ENCODE assay signal across 23 mouse cellular contexts in the genomic region with DNA sequence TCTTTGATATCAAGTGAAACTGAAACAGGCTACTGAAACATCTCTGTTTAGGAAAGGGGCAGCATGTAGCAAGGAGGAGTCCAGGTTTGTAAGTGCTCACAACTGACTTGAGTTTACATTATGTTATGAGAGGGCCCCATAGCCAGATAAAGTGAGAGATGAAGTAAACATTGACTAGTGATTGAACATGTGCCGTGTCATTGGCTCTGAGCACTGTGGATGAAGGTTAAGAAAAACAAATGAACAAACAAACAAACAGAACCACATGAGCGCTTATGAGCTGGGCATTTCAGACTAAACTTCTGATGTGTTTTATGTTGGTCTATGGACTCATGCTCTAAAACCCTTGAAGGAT. TPM values are rescaled to one million over a fixed set of nuclear protein-coding genes. Genes with fewer than 3 reads are reported as not detected.
DNase-seq lines count a peak whose midpoint lies in the region; ATAC-seq and TF ChIP-seq lines count a peak whose summit lies in the region.
"Had no signal": no experiment of that assay in that cellular context is flagged by ENCODE, and none has a peak within 500 bp of the region (broad histone marks: within the 10 kb centered on the region; RNA-seq: fewer than 3 reads in every experiment).

No protein-coding gene starts in this region.

- no peak overlapping the region for H3K4me2 ChIP-seq in lung, embryonic 14.5 days
- H3K4me2 ChIP-seq in lung, embryonic 16.5 days (ENCODE audit: low read depth, low read length) = no peak overlapping the region
- no peak overlapping the region for H3K4me2 ChIP-seq in hindbrain, embryonic 14.5 days (replicated peaks)
- H3K4me2 ChIP-seq: embryonic facial prominence, embryonic 12.5 days; forebrain, embryonic 13.5 days; forebrain, embryonic 15.5 days had no signal

- H3K79me2 ChIP-seq in macrophage (ENCODE audit: inconsistent target) = no peaks in the 10 kb centered on the region

- H3K4me3 ChIP-seq in lung, embryonic 14.5 days (ENCODE audit: low read depth, low read length) = no peak overlapping the region
- no peak overlapping the region for H3K4me3 ChIP-seq in lung, adult 2 months (replicated peaks; ENCODE audit: extremely low read depth, low read depth, low read length)
- no peak overlapping the region for H3K4me3 ChIP-seq in lung, embryonic 16.5 days (ENCODE audit: low read length)
- H3K4me3 ChIP-seq in macrophage (ENCODE audit: inconsistent target) = no peak overlapping the region
- no peak overlapping the region for H3K4me3 ChIP-seq in hindbrain, embryonic 14.5 days (replicated peaks; ENCODE audit: low read length)
- H3K4me3 ChIP-seq: embryonic facial prominence, embryonic 10.5 days; embryonic facial prominence, embryonic 12.5 days; forebrain, embryonic 13.5 days; forebrain, embryonic 15.5 days had no signal

- H3K9me3 ChIP-seq in lung, embryonic 14.5 days (ENCODE audit: low read depth, low read length) = no peaks in the 10 kb centered on the region
- no peaks in the 10 kb centered on the region for H3K9me3 ChIP-seq in lung, embryonic 16.5 days (ENCODE audit: control insufficient read depth, low read length)
- H3K9me3 ChIP-seq in hindbrain, embryonic 14.5 days (ENCODE audit: control insufficient read depth, low read length) = no peaks in the 10 kb centered on the region
- H3K9me3 ChIP-seq: embryonic facial prominence, embryonic 10.5 days; embryonic facial prominence, embryonic 12.5 days; forebrain, embryonic 13.5 days; forebrain, embryonic 15.5 days; G1E had no signal

- WGBS in lung, embryonic 14.5 days = 50% methylated on average over 2 of the region's 2 CpGs
- WGBS in lung, adult 2 months = 79% methylated on average over 2 of the region's 2 CpGs
- 49% methylated on average over 2 of the region's 2 CpGs for WGBS in lung, embryonic 16.5 days
- WGBS in macrophage (ENCODE audit: missing documents) = 95% methylated on average over 2 of the region's 2 CpGs
- WGBS in hindbrain, embryonic 14.5 days = 93% methylated on average over 2 of the region's 2 CpGs

- no peak overlapping the region for H3K9ac ChIP-seq in lung, embryonic 14.5 days
- no peak overlapping the region for H3K9ac ChIP-seq in lung, embryonic 16.5 days (ENCODE audit: low read length)
- no peak overlapping the region for H3K9ac ChIP-seq in hindbrain, embryonic 14.5 days
- H3K9ac ChIP-seq: embryonic facial prominence, embryonic 12.5 days; forebrain, embryonic 13.5 days; forebrain, embryonic 15.5 days had no signal

- DNase-seq in lung, embryonic 14.5 days = peak; percentile 63
- DNase-seq in lung, adult 2 months = no peak
- DNase-seq in lung, postnatal 4 days = no peak
- DNase-seq in hindbrain, embryonic 14.5 days (ENCODE audit: low spot score) = no peak
- DNase-seq: adrenal gland, adult 8-10 months; adrenal gland, postnatal 14 days; adrenal gland, postnatal 36 days; B cell, adult 2 months; cerebellum, adult 11-12 months; cerebellum, adult 2 months; cerebellum, adult 9-10 months; cerebellum, postnatal 10 days; cerebellum, postnatal 25 days had no signal

- peak; percentile 56; the same call in 1 of the 2 replicates for ATAC-seq in lung, embryonic 14.5 days (ENCODE audit: insufficient read depth)
- peak; percentile 41 for ATAC-seq in lung, embryonic 16.5 days (ENCODE audit: low read depth)
- no peak for ATAC-seq in hindbrain, embryonic 14.5 days (ENCODE audit: low FRiP score)
- ATAC-seq: activated CD4-positive, CD25-positive, alpha-beta regulatory T cell, adult 4 months; CD4-positive, CD25-positive, alpha-beta regulatory T cell, adult 4 months; forebrain, embryonic 13.5 days; forebrain, embryonic 15.5 days had no signal

- TF ChIP-seq CTCF in lung, embryonic 14.5 days (IDR thresholded peaks at IDR 0.05; ENCODE audit: low read depth) = no peak
- no peak for TF ChIP-seq CTCF in lung, adult 2 months (IDR thresholded peaks at IDR 0.05; ENCODE audit: insufficient read depth, low read length)

- H3K4me1 ChIP-seq in lung, embryonic 14.5 days (ENCODE audit: insufficient read depth) = peaks cover 22% of the 10 kb centered on the region
- peaks cover 8% of the 10 kb centered on the region for H3K4me1 ChIP-seq in lung, adult 2 months (ENCODE audit: control insufficient read depth, insufficient read depth, low read length)
- H3K4me1 ChIP-seq in lung, embryonic 16.5 days (replicated peaks; ENCODE audit: control insufficient read depth, insufficient read depth, low read length) = peaks cover 19% of the 10 kb centered on the region
- H3K4me1 ChIP-seq in hindbrain, embryonic 14.5 days (replicated peaks; ENCODE audit: control insufficient read depth, insufficient read depth, low read length) = no peaks in the 10 kb centered on the region
- H3K4me1 ChIP-seq: forebrain, embryonic 15.5 days had no signal

- H3K27ac ChIP-seq in lung, embryonic 14.5 days (ENCODE audit: low read depth) = 0 out of 2 replicates have a peak overlapping the region, but pooled peaks have one; percentile 6
- no peak overlapping the region; the same call in 1 of the 2 replicates for H3K27ac ChIP-seq in lung, embryonic 16.5 days (ENCODE audit: low read length)
- peak overlapping the region; percentile 76 for H3K27ac ChIP-seq in macrophage
- no peak overlapping the region for H3K27ac ChIP-seq in hindbrain, embryonic 14.5 days
- H3K27ac ChIP-seq: embryonic facial prominence, embryonic 10.5 days; embryonic facial prominence, embryonic 12.5 days; forebrain, embryonic 13.5 days; forebrain, embryonic 15.5 days had no signal

- no peaks in the 10 kb centered on the region for H3K27me3 ChIP-seq in lung, embryonic 14.5 days (ENCODE audit: insufficient read depth, low read length)
- no peaks in the 10 kb centered on the region for H3K27me3 ChIP-seq in lung, embryonic 16.5 days (ENCODE audit: control insufficient read depth, insufficient read depth, low read depth, low read length)
- H3K27me3 ChIP-seq in hindbrain, embryonic 14.5 days (ENCODE audit: control insufficient read depth, insufficient read depth, low read length) = no peaks in the 10 kb centered on the region
- H3K27me3 ChIP-seq: embryonic facial prominence, embryonic 12.5 days; forebrain, embryonic 13.5 days; forebrain, embryonic 15.5 days; Patski had no signal

- no peaks in the 10 kb centered on the region for H3K36me3 ChIP-seq in lung, embryonic 14.5 days (ENCODE audit: insufficient read depth)
- H3K36me3 ChIP-seq in lung, embryonic 16.5 days (ENCODE audit: control insufficient read depth, insufficient read depth, low read length) = no peaks in the 10 kb centered on the region
- no peaks in the 10 kb centered on the region for H3K36me3 ChIP-seq in macrophage (ENCODE audit: inconsistent target)
- H3K36me3 ChIP-seq in hindbrain, embryonic 14.5 days (replicated peaks; ENCODE audit: control insufficient read depth, insufficient read depth) = no peaks in the 10 kb centered on the region
- H3K36me3 ChIP-seq: embryonic facial prominence, embryonic 10.5 days; embryonic facial prominence, embryonic 12.5 days; forebrain, embryonic 15.5 days; G1E had no signal

- no peak for TF ChIP-seq POLR2A in lung, adult 2 months (IDR thresholded peaks at IDR 0.05; ENCODE audit: borderline replicate concordance, extremely low read depth, low read depth, low read length)

RNA-seq across cellular contexts. Expression of gene Tns3, which starts 38.2 kb away (rescaled TPM):
- polyA plus RNA-seq in lung, embryonic 14.5 days (2014; fragmentation: Nextera tagmentation; extraction: Ambion mirVana) = 34.7 and 41.0 TPM in 2 replicates
- polyA plus RNA-seq in lung, adult 2 months (2012; rRNA removed) = 160 and 164 TPM in 2 replicates
- polyA plus RNA-seq in lung, embryonic 16.5 days (2015; fragmentation: Nextera tagmentation; extraction: Ambion mirVana) = 54.2 and 58.1 TPM in 2 replicates
- total RNA-seq in macrophage (2018; cell fraction: chromatin; rRNA removed) = 100 to 1,000 TPM; 135 to 354 (median 226) TPM
- 100 to 1,000 TPM in 18 of 26 experiments, 10 to 100 TPM in 8; 75.9 to 159 (median 107) TPM for total RNA-seq in macrophage (2018; cell fraction: cytosol; rRNA removed)
- 100 to 1,000 TPM; 103 to 320 (median 161) TPM for total RNA-seq in macrophage (2018; cell fraction: nucleus; rRNA removed)
- polyA plus RNA-seq in macrophage (2018) = 60.8 to 91.8 TPM (median 81.9 TPM) in 3 replicates
- 6.0 and 6.8 TPM in 2 replicates for polyA plus RNA-seq in hindbrain, embryonic 14.5 days (2014; fragmentation: Nextera tagmentation; extraction: Ambion mirVana)
- polyA plus RNA-seq: G1E had no signal

Comparison
In these comparisons a context has a peak if more than half of its experiments do, and no peak if none do; other contexts are left out.
1. H3K27ac ChIP-seq: peak in lung, embryonic 14.5 days (single experiment) and macrophage (single experiment); none in lung, embryonic 16.5 days (single experiment) and hindbrain, embryonic 14.5 days (single experiment).